Mouse (Mus musculus) embryonic fibroblast, embryonic 13.5 days (primary cell): Measurements from ENCODE around the gene Trhr2.

Source experiments
- CTCF ChIP-seq: IDR thresholded peaks from 2 replicates; pipeline ENCODE4 v1.5.1; 2011; ENCODE audit warnings: mild to moderate bottlenecking, control low read depth, low read length, moderate library complexity, borderline replicate concordance; ENCODE audit not compliant: insufficient read depth
- POLR2A ChIP-seq: IDR thresholded peaks from 2 replicates; pipeline ENCODE4 v1.6.1; 2011; ENCODE audit warnings: low read depth, mild to moderate bottlenecking, control low read depth, low read length, moderate library complexity

DNA sequence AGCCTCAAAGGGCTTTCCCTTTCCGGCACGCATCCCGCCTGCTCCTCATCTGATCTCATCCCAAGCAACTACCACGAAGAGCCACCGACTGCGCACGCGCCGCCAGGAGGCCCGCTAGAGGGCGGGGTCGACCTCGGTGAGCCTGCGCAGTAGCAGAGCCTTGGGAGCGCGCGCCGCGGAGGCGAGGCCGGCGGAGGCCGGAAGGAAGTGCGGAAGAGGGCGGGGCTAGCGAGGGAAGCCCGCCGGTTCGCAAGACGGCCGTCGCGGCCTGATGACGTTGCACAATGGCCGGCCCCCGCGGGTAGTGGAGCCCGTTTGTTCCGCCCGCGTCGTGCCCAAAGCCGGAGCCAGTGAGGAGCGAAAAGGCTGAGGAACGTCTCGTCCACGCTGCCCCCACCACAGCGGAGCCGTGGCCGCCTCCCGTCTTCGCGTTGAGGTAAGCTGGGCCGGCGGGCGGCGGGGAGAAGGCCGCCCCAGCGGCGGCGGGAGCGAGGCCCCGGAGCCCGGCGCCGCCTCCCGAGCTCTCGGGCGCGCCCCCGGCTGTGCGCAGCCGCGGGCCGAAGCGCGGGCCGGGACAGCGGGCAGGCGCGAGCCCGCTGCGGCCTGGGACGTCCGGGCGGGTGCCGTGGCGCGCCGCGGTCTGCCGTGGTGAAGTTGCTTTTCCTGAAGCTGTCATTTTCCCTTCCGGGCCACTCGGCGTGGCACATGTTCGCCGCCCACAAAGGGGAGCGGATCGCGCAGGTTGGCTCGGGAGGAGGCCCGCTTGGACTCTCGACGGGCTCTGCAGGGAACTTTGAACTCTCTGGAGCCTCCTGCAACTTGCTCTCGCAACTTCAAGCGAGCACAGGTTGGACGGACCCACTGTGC lies 16.1 kb upstream of the Trhr2 start, which contains the start of gene Zc3h18:
- TF ChIP-seq CTCF (no peak), POLR2A (peak; percentile 96)
